Mouse (Mus musculus) heart, postnatal 36 days (tissue): ENCODE results near the gene Gpatch3. TPM values are rescaled to one million over a fixed set of nuclear protein-coding genes. Genes with fewer than 3 reads are reported as not detected.

Source experiments
- DNase-seq, 2 experiments: peaks; one replicate each; pipeline ENCODE4 v3.0.0; 2021 to 2022
- intact Hi-C: fragments of 180-260 bp; cut with DNase I; formaldehyde crosslinking; loops from one replicate; pipeline ENCODE4 v1.15.1; 2025
- total RNA-seq, 2 experiments: library from RNA; stranded (reverse); gene quantifications; 2 replicates each; pipeline ENCODE4 v1.2.3; 2021

Gene Gpatch3
- total RNA-seq, 2 experiments from 2014 or later, result 3.3 to 5.5 TPM

- no peak for DNase-seq
- intact Hi-C loops, result no loop called here
These were observed 9.1 kb downstream of the Gpatch3 start for GRCm38 (mm10) chr4:133583690-133584058.

DNA sequence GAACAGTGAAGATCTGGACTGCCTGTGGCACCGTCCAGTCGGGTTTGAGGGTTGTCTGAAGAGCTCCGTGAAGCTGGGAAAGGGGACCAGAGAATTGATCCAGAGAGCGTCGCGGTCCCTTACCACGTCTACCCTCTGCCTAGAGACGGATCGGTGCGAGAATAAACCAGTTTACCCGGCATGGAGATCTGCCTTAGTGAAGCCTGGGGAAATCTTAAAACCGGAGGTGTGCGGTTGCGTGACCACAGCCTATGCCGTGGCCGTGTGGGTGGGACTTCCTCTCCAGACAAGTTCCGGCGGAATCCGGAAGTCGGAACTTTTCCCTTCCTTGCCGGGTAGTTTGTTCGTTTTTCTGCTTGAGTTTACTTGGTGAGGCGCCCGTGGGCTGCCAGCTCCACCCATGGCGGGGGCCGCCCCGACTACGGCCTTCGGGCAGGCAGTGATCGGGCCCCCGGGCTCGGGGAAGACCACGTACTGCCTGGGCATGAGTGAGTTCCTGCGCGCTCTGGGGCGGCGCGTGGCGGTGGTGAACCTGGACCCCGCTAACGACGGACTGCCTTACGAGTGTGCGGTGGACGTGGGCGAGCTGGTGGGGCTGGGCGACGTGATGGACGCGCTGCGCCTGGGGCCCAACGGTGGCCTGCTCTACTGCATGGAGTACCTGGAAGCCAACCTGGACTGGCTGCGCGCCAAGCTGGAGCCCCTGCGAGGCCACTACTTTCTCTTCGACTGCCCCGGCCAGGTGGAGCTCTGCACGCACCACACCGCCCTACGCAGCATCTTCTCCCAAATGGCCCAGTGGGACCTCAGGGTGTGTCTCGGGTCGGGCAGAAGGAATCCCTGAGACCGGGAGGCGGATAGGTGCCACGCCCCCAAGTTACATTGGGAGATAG is 9.8 kb downstream of the Gpatch3 start, which contains the start of gene Gpn2:
Gpn2 (plus strand) TSS at position 304 of the 893 bp plus-strand sequence.
- intact Hi-C loops, result no loop called here
- peak; percentile 81 to 84 for DNase-seq

- DNase-seq, result peak; percentile 73 to 81
- intact Hi-C loops, result loop anchor here (1.0 to 2.0 kb wide), 3 partner anchors 17 to 236 kb away; partner anchors contain the start of gene Zdhhc18
These were observed 18.0 kb downstream of the Gpatch3 start for GRCm38 (mm10) chr4:133592570-133592969.

DNA sequence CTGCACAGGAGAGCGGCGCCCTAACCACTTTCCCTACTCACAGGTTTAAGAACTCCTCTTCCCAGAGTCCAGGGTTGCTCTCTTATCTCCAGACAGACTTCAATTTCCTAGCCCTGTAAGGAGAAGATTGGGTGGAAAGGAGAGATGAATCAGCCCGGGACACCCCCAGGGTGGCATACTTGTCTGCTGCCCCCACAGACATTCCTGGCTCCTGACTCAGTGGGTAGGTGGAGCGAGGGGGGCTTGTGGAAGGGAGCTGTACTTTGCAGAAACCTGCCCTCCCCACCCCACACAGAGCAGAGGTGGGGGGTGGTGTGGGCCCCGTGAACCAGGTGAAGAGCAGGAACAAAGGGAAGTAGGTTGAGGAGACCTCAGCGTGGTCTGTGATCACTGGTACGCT is 21.0 kb downstream of the Gpatch3 start:
- DNase-seq, result no peak
- intact Hi-C loops, result no loop called here

- intact Hi-C loops, result no loop called here
- no peak for DNase-seq
These were observed 21.5 kb downstream of the Gpatch3 start for GRCm38 (mm10) chr4:133596084-133596483.

DNA sequence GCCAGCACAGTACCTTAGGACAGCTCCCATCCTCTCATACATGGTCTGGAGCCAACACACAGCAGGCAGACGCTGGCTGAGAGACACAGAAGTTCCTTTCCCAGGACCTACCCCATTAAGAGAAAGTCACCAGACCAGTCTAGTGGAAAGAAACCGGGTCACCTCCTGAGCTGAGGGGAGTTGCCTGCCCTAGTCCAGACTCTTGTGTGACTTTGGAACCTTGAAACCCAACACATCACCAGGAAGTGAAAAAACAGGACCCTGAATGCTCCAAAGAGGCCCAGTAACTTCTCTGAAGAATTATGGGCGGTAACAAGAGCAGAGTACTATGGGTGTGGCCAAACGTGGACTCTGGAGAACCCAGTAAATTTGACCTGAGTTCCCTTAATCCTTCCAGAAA is 24.1 kb downstream of the Gpatch3 start:
- DNase-seq, result no peak
- intact Hi-C loops, result no loop called here

DNA sequence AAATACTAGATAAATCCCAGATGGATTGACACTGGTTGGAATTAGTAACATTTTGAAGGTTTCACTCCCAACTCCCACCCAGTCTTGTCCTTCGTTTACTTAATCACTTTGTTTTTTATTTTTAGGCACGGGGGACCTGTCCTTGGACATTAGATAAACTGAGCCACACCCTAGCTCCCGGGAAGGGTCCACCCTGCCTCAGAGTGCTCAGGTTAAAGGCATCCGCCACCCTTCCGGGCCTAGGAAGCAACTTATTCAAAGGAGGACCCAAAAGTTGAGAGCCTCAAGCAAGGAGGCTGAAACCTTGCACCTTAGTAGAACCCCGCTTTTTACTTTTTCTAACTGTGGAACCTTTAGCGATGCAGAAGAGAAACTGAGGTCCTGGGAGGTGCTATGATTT is 24.6 kb downstream of the Gpatch3 start:
- intact Hi-C loops, result no loop called here
- no peak for DNase-seq

DNA sequence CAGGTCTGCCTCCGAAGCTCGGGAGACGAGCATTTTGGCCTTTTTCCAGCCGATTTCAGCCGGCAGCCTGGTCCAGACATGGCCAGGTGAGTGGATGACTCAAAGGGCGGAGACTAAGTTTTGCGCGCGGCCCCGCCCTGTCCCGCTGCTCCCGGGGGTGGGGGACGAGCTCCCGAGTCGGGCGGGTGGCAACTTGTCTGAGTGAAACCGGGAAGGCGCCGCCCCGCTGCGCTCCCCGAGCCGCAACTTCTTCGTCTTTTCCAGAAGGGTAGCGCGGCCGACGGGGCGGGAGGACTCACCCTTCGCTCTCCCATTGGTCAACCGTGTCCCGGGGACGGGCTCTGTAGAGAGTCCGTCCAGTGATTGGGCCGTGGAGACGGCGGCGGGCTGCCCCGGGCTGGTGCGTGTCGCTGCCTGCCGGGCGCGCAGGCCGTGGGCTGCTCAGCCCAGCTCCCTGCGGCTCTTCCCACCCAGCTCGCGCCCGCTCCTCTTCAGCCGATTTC is 25.1 kb downstream of the Gpatch3 start:
- intact Hi-C loops, result no loop called here
- DNase-seq, result peak; percentile 87 to 90

- DNase-seq, result no peak
- intact Hi-C loops, result no loop called here
These were observed 25.8 kb downstream of the Gpatch3 start for GRCm38 (mm10) chr4:133600306-133600705.

DNA sequence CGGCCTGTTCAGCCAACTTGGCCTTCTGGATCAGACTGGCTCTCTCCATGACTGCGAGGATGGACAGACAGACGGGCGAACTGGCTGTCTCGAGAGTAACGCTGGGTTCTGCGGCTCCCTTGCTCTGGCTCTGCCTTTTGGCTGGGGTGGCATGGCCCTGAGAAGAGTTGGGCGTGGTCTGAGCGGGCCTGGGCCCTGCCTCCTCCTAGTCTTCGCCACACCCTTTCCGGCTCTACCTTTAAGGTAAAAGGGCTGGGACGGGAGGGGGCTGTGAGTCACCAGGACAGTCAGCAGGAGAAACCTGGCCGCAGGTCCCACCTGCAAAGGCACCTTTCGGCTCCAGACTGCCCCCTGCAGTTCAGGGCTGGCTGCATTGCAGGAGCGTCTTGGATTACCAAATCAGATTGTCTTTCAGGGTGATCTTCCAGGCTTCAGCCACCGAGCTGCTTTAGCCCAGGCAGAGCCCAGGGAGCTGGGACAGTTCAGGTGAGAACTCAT is 27.2 kb downstream of the Gpatch3 start, which contains the start of gene Sfn:
Sfn (minus strand) TSS at position 448 of the 498 bp plus-strand sequence.
- intact Hi-C loops, result no loop called here
- peak; percentile 31 to 49 for DNase-seq

DNA sequence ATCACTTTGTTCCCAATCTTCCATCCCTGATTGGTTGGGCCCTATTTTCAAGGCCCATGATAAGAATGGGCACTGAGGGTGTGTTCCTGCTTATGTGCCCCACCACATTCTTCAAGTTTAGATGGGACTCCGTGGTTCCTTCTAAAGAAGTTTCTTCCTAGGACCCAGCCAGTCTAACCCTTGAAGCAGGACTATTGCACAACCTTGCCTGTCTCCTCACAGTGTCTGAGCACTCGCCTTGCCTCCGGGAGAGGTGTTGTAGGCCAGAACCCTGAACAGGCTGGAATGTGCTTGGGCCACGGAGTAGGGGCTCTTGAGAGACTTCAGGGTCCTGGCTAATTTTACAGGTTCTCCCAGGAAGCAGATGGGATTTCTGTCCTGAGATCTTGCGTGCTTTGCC is 28.5 kb downstream of the Gpatch3 start:
- DNase-seq, result no peak
- intact Hi-C loops, result no loop called here

DNA sequence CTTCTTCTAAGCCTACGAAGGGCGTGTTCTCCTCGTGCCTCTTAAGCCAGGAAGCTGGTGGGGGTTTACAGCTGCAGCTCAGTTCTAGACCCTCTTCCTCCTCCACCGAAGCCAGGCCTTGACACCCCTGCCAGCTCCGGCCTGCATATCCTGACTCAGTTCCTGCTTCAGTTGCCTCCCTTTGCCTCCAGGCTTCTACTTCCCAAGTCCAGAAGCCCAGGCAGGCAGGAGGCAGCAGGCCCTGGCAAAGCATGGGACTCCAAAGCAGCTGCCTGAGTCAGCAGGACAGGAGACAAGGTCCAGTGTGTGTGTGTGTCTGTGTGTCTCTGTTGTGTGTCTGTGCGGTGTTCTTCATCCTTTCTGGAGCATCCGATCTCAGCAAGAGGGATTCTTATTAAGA is 29.6 kb downstream of the Gpatch3 start:
- intact Hi-C loops, result no loop called here
- DNase-seq, result no peak

GRCm38 (mm10) chr4:133604856-133605255 is 30.3 kb downstream of the Gpatch3 start:
- intact Hi-C loops, result no loop called here
- DNase-seq, result no peak

DNA sequence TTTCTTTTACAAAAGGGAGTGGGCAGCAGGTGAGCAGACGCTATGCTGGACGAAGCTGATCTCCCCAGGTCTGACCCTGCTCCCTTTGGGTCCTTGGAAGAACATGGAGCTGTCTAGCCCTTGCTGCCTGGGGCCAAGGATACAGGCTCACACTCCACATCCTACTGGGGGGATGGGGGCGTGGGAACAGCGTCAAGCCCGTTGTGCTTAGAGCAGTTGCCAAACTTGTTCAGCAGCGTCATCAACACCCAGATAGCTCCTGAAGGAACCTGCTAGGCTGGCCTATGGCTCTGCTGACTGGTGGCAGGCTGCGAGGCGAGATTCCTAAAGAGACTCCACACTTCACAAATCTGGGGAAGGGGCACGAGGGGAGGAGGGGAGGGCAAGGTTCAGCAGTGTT is 30.8 kb downstream of the Gpatch3 start:
- intact Hi-C loops, result no loop called here
- DNase-seq, result no peak

DNA sequence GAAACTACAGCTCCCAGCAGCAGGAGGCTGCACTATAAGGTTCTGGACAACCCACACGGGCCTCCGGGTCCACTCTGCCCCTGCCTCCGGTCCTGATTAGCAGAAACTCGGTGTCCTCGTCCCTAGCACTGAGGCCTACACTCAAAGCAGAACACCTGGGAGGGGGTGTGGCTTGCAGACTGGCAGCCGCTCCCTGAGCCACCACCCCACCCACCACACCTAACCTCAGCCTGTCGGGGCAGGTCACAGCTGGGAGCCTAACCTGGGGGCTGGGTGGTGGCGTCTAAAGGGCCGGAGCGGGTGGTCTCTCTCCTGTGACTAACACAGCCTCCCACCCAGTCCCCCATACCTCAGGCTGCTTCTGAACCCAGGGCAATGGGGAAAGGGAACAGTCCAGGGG is 32.7 kb downstream of the Gpatch3 start:
- intact Hi-C loops, result no loop called here
- DNase-seq, result no peak

GRCm38 (mm10) chr4:133609719-133610118 is 35.2 kb downstream of the Gpatch3 start:
- intact Hi-C loops, result loop anchor here (1.0 to 5.0 kb wide), 3 partner anchors 17 to 43 kb away; partner anchors contain the start of gene Zdhhc18
- DNase-seq, result peak; percentile 85 to 88

GRCm38 (mm10) chr4:133611815-133612214 is 37.3 kb downstream of the Gpatch3 start:
- DNase-seq, result no peak
- intact Hi-C loops, result loop anchor here (5.0 kb wide), 1 partner anchor 40 kb away; the partner anchor contains the start of gene Zdhhc18

DNA sequence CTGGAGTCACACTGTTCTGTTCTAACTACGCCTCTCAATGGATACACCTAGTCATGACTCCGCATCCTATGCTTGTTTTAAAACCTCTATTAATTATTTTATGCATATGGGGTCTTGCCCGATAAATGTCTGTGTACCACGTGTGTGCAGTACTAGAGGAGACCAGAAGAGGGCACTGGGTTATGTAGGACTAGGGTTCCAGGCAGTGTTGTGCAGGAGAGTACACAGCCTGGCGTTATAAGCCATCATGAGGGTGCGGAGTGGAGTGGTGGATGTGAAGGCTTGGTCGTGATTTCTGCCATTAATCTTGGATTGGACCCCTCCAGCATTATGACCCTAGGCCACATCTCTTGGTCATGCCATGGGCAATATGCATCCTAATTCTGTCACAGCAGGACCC is 37.9 kb downstream of the Gpatch3 start:
- intact Hi-C loops, result loop anchor here (5.0 kb wide), 1 partner anchor 40 kb away; the partner anchor contains the start of gene Zdhhc18
- DNase-seq, result no peak

DNA sequence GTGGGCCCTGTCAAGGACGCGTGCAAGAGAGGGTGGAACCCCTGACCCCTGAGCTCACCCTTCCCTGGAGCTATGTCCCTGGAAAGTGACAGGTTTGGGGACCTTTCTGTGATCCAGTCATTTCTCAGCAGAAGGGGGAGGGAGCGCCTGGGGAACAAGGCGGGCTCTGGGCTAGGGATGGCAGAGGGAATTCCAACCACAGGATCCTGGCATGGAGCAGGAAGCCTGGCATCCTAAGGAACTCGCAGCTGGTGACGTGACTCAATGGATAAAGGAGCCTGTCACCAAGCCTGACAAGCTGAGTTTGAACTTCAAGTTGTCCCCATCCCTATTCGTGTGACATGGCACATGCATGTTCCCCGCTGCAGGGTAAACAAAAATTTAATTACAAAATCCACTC is 38.5 kb downstream of the Gpatch3 start:
- no peak for DNase-seq
- intact Hi-C loops, result loop anchor here (5.0 kb wide), 1 partner anchor 39 kb away; the partner anchor contains the start of gene Zdhhc18

DNA sequence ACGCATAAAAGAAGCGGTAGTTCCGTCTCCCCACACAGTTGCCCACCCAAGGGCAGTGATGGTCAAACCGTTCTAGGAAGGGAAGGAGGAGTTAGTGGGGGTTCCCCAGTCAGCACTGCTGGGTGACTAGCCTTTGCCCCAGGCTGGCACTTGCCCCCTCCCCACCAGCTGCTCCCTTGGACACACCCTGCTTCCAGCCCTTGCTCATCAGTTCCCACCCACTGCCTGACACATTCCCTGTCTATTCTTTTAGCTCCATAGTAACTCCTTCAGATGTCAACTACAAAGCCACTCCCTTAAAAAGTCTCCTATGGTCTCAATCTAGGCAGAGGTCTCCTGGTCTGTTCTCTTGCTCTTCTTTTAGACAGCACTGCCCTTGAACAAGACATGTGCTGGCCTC is 39.3 kb downstream of the Gpatch3 start:
- DNase-seq, result no peak
- intact Hi-C loops, result loop anchor here (2.0 to 5.0 kb wide), 2 partner anchors 17 to 38 kb away; partner anchors contain the start of gene Zdhhc18

DNA sequence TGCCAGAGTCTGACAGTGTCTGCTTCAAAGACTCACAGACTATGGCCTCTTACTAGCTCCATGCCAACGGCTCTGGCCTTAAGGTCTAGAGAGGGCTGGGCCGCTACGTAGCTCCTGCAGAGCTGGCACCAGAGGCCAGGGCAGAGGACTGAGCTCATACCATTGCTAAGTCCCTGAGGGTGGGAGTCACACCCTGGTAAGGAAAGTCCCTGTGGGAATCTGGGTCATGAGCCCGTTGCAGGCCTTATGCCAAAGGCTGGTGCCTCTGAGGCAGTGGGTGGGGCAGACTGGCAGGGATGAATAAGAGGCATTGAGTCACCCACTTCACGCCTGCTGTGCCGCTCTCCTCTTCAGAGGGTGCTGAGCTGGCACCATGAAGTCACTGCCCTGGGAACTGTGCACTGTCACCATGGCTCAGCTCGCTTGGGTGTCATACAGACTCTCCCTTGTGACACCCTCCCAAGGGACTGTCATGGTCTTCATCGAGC is 39.8 kb downstream of the Gpatch3 start:
- intact Hi-C loops, result loop anchor here (2.0 to 5.0 kb wide), 2 partner anchors 16 to 38 kb away; partner anchors contain the start of gene Zdhhc18
- DNase-seq, result peak in 1 of 2 experiments; percentile 20
